Mouse (Mus musculus): ENCODE results near the gene Basp1. TPM values are rescaled to one million over a fixed set of nuclear protein-coding genes. Genes with fewer than 3 reads are reported as not detected.

Gene Basp1
- total and polyA plus RNA-seq, 3 experiments, result 2.4 to 8.1 (median 6.6) TPM

- DNase-seq, result no peak
Observed at GRCm38 (mm10) chr15:25416367-25416766, 2.8 kb upstream of the Basp1 start.

DNA sequence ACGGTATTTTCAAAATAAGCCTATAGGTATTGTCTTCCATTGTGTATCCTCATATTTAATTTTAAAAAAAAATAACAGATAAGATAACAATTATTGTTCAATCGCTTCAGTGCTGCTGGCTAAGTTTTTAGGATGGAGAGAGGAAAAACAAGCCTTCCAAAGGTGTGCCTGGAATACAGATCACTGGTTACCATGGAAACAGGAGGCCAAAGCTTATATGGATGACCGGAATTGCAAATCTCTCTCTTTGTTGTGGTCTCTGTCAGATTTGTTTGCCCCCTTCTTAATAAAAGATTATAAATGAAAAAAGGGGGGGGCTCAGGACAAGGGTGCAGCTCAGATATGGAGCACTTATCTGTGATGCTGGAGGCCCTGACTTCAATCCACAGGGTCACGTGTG lies 2.4 kb upstream of the Basp1 start:
- DNase-seq, result no peak

- peak; percentile 83 for DNase-seq
Observed at GRCm38 (mm10) chr15:25414747-25415119, 1.2 kb upstream of the Basp1 start.

GRCm38 (mm10) chr15:25414011-25414746 lies 615 bp upstream of the Basp1 start:
- DNase-seq, result no peak

- peak; percentile 6 for DNase-seq
Observed at GRCm38 (mm10) chr15:25412761-25413261, 753 bp downstream of the Basp1 start.

DNA sequence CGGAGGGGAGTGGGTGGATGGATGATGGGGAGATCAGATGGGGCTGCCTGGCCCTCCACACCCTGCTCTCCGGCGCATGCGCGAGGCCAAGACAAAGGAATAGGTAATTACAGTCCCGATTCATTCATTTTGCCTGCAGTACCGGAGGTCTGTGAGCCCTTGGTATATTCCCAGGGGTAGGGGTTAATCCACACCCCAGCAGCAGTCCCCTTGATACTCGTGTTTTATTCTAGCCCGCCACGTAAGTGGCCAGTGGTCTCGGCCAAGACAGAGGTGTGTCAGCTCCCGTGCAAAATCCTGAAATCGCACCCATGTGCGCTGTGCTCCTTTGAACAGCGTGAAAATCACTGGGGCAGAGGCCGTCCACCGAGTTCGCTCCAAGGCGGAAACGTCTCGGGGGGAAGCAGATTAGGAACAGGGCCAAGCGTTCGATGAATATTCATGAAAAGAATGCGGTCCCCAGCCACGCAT lies 1.4 kb downstream of the Basp1 start:
- peak; percentile 35 for DNase-seq

DNA sequence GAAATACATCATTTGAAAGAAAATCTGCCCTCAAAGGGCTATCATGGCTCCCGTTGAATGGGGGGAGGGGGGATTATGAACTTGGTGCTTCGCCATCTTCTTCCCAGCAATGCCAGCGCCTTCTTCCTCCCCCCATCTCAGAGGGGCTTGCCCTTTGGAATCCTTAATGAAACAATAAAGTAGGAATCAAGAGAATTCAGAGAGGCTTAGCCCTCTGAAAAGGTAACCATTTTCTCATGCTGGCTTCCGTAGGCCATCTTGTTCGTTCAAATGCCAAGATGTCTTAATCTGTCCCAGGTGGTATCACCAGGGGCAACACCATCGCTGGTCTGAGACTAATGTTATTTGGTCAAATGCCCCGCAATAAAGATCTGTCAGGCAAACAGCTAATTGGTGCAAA lies 2.1 kb downstream of the Basp1 start:
- no peak for DNase-seq

DNA sequence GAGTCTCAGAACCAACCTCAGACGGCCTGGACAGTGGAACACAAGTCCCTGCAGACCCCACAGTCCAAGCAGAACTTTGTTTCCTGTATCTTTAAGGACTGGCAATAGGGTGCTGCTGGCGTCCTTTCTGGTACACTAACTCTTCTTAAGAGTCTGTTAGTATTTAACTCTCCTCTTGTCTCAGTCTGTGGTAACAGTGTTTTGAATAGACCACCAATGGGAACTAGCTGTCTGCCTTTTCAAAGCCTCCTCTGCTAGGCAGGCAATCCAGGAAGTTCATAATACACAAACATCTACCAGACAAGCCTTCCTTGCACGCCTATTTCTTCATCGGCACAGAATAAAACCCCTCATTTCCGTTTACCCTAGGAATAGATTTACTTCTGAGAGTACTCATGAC lies 7.6 kb downstream of the Basp1 start:
- no peak for DNase-seq

DNA sequence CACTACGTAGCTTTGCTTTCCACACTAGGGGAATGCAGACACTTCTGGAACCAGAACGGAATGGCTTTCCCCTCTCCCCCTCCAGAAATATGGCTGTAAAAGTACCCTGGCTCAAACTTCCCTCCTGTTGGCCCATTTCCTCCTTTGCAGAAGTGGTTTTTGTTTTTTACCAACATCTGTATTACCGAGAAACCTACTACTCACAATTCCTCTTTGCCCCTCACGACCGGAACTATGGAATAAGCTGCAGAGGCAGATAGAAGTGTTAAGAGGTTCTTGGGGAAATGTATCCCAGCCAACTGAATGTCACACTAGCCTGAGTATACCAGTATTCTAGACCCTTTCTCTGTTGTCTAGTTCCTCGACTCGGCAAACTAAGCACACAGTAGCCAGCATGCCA lies 9.7 kb downstream of the Basp1 start:
- no peak for DNase-seq

GRCm38 (mm10) chr15:25402001-25402400 lies 11.6 kb downstream of the Basp1 start:
- no peak for DNase-seq

DNA sequence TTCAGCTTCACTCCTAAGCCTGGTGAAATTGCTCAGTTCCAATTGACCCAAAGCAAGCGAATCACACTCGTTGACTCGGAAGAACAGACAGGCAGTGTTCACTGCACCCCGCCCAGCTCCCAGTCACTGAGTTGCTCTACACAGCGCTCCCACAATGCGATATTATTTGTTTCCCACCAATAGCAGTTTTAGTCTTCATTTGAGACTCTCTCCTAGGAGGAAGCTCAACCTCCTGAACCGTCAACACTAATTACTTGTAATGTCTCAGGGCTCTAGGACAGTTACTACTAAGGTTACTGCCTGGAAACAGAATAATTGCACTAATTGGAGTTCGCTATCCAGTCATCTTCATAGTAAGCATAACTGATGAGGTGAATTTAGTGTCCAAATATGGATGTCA lies 13.3 kb downstream of the Basp1 start:
- DNase-seq, result no peak

DNA sequence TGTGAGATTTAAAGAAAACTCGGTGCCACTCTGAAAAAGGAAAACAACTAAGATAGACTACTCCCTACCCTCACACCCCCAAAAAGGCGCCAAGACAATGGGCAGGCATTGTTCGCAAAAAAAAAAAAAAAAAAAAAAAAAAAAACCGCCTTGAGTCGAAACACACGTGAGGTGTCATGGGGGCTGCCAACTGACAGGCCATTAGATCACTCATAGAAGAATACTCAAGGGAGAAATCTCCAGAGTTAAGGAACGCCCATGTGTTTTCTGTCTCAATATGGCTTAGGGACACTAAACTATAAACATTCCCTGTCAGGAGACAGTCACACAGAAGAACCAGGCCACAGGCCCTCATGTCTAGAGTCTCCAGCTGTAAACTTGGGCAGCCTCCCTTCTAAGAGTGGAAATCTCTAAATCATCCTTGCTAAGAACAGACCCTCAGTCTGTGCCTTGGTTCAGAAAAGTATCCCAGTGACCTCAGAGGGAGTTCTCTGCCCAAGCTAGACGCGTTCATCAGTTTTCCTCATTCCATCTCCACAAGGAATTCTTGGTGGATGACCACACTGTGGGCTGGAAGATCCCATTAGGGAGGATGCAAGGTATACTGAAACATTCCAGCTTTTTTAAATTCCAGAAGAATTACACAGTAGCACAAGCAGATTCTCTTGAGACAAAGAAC lies 17.5 kb downstream of the Basp1 start:
- DNase-seq, result no peak

- DNase-seq, result no peak
Observed at GRCm38 (mm10) chr15:25392525-25393099, 21.0 kb downstream of the Basp1 start.

GRCm38 (mm10) chr15:25391210-25391609 lies 22.4 kb downstream of the Basp1 start:
- DNase-seq, result no peak

DNA sequence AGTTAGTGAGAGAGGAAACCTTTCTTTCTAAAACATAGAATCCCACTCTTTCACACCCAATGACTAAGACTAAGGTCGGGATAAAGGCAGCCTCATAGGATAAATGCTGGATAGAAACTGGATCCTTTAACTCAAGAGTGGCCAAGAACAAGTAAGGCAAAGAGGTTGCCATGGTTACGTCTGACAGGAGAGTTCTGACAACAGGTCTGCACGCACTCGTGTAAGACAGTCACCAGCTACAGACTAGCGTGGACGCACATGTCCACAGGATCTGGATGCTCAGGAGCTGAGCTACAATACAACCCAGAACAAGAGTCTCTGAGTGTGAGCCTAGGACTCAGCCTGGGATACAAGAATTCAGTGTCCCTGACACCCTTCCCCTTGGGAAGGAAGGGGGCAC lies 26.0 kb downstream of the Basp1 start:
- no peak for DNase-seq

DNA sequence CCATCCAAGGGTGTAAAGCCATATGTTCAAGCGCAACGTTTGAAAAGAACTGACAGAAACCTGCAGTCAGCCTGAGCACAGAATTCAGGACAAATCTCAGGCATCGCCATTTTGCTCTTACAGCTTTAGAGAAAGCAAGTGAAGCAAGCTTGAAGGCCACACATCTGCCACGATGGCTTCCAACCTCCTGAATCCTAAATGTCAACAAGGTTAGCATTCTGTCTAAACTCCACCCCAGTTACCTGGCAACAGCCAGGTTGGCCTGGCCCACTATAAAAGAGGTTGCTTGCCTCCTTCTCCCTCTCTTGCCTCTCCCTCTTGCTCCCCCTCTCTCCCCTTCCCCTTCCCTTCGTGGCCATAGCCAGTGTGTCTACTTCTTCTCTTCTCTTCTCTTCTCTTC lies 33.5 kb downstream of the Basp1 start:
- DNase-seq, result no peak

- DNase-seq, result no peak
Observed at GRCm38 (mm10) chr15:25378707-25379106, 34.9 kb downstream of the Basp1 start.

DNA sequence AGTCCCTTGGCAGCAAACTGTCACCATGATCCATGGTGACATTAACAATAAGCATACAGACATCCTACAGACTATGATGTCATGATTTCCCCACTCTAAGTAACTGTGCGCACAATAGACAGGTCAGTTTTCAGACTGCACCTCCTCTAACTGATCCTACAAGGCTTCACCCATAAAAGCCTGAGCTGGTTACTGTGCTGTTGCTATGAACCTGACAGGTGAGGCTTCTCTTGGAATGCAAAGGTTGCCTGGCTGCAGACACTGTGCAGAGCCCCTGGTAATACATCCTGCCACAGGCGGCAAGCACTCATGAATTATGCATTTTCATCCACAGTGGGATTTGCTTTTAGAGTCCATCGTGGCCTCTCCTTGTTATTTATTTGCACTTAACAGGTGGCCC lies 36.6 kb downstream of the Basp1 start:
- no peak for DNase-seq

DNA sequence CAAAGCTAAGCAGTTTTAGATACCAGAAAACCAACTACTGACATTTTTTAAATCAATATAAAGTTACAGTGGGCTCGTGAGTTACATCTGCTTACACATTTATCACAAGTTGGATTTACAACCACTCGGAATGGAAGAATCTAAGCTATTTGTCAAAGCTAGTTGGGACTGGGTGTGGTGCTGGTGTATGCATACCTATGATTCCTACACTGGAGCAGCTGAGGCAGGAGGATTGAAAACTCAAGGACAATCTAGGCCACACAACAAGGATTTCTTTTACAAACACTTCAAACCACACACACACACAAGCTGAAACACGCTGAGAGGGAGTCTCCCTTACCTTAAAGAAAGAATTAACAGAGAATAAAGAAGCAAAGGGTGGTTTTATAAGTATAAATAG lies 40.1 kb downstream of the Basp1 start:
- no peak for DNase-seq

GRCm38 (mm10) chr15:25369522-25369921 lies 44.0 kb downstream of the Basp1 start:
- no peak for DNase-seq

GRCm38 (mm10) chr15:25365503-25365902 lies 48.1 kb downstream of the Basp1 start:
- DNase-seq, result no peak

DNA sequence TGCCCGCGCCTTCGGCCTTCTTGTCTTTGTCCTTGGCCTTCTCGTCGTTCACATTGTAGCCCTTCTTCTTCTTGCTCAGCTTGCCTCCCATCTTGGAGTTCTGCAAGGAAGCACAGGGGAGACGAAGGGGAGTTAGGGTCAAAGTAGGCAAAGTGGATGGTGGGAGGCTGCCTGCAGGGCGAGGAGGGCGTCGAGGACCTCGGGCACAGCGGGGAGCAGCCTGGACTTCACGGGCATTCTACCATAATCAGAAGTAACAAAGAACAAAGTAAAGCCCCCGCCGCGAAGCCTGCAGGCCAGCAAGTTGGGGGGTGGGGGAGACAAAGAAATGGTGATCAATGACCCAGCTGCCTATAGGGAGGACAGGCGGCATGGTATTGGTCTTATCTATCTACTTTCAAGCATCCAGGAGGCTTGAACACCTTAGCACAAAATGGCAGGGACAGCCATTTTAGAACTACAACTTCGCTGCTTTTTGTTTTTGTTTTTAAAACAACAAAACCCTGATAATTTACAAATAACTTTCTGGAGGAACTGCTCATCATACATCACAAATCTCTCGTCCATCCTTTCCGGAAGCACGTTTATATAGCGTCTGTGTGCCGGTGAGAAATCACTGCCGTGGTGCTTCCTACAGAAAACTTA lies 48.6 kb downstream of the Basp1 start:
- DNase-seq, result no peak

All from adrenal gland, adult 2 months (tissue).